Mouse (Mus musculus): ENCODE results near the gene Itpka. TPM values are rescaled to one million over a fixed set of nuclear protein-coding genes. Genes with fewer than 3 reads are reported as not detected.
A peak's percentile ranks its signal among the peaks of the same experiment; 100 is the strongest.

Gene Itpka
- polyA plus RNA-seq, 1 experiment from 2014 or later, result 2.1 TPM

GRCm38 (mm10) chr2:119742461-119743175 is 481 bp downstream of the Itpka start:
- peak overlapping the region; percentile 62 to 64 for H3K4me3 ChIP-seq (ENCODE audit: control insufficient read depth in 1 of 2, insufficient read depth in 1 of 2, low read depth in 1 of 2, low read length in 2 of 2)
- no peak for ATAC-seq (ENCODE audit: insufficient number of reproducible peaks, insufficient read depth, low FRiP score, low read depth)
- peak overlapping the region; percentile 83 for H3K9ac ChIP-seq (ENCODE audit: low read length)
- under 1% methylated on average over 54 of the region's 70 CpGs for WGBS
- 0 out of 4 replicates have a peak overlapping the region, but pooled peaks of 1 of the 2 experiments have one; percentile 14 for H3K27ac ChIP-seq (replicated peaks in 1 of 2; ENCODE audit: control insufficient read depth in 1 of 2, insufficient read depth in 1 of 2, low read depth in 2 of 2, low read length in 2 of 2)
- H3K36me3 ChIP-seq (ENCODE audit: control insufficient read depth, insufficient read depth, low read length), result no peaks in the 10 kb centered on the region
- peaks cover 21 to 31% of the 10 kb centered on the region in 2 experiments; a peak in 3 of 4 replicates for H3K4me1 ChIP-seq (ENCODE audit: control insufficient read depth in 2 of 2, insufficient read depth in 2 of 2, low read length in 2 of 2)
- peak overlapping the region; percentile 100 for H3K4me2 ChIP-seq (ENCODE audit: low read length)
- no peaks in the 10 kb centered on the region for H3K9me3 ChIP-seq (ENCODE audit: control insufficient read depth, low read length)
- peaks cover 16% of the 10 kb centered on the region for H3K27me3 ChIP-seq (ENCODE audit: control insufficient read depth, insufficient read depth, low read length)

- H3K4me3 ChIP-seq (ENCODE audit: control insufficient read depth in 1 of 2, insufficient read depth in 1 of 2, low read depth in 1 of 2, low read length in 2 of 2), result peak overlapping the region; percentile 62 to 64
- no peaks in the 10 kb centered on the region for H3K36me3 ChIP-seq (ENCODE audit: control insufficient read depth, insufficient read depth, low read length)
- H3K9ac ChIP-seq (ENCODE audit: low read length), result peak overlapping the region; percentile 83
- peak overlapping the region; percentile 100 for H3K4me2 ChIP-seq (ENCODE audit: low read length)
- WGBS, result 13% methylated on average over 30 of the region's 31 CpGs
- H3K4me1 ChIP-seq (ENCODE audit: control insufficient read depth in 2 of 2, insufficient read depth in 2 of 2, low read length in 2 of 2), result peaks cover 21 to 31% of the 10 kb centered on the region in 2 experiments; a peak in 3 of 4 replicates
- ATAC-seq (ENCODE audit: insufficient number of reproducible peaks, insufficient read depth, low FRiP score, low read depth), result no peak
- no peaks in the 10 kb centered on the region for H3K9me3 ChIP-seq (ENCODE audit: control insufficient read depth, low read length)
- peaks cover 16% of the 10 kb centered on the region for H3K27me3 ChIP-seq (ENCODE audit: control insufficient read depth, insufficient read depth, low read length)
- no peak overlapping the region for H3K27ac ChIP-seq (replicated peaks in 1 of 2; ENCODE audit: control insufficient read depth in 1 of 2, insufficient read depth in 1 of 2, low read depth in 2 of 2, low read length in 2 of 2)
Observed at GRCm38 (mm10) chr2:119743176-119743807, 1.2 kb downstream of the Itpka start.

- WGBS, result 13% methylated on average over 22 of the region's 22 CpGs
- no peak for ATAC-seq (ENCODE audit: insufficient number of reproducible peaks, insufficient read depth, low FRiP score, low read depth)
Observed at GRCm38 (mm10) chr2:119743808-119744162, 1.6 kb downstream of the Itpka start.

DNA sequence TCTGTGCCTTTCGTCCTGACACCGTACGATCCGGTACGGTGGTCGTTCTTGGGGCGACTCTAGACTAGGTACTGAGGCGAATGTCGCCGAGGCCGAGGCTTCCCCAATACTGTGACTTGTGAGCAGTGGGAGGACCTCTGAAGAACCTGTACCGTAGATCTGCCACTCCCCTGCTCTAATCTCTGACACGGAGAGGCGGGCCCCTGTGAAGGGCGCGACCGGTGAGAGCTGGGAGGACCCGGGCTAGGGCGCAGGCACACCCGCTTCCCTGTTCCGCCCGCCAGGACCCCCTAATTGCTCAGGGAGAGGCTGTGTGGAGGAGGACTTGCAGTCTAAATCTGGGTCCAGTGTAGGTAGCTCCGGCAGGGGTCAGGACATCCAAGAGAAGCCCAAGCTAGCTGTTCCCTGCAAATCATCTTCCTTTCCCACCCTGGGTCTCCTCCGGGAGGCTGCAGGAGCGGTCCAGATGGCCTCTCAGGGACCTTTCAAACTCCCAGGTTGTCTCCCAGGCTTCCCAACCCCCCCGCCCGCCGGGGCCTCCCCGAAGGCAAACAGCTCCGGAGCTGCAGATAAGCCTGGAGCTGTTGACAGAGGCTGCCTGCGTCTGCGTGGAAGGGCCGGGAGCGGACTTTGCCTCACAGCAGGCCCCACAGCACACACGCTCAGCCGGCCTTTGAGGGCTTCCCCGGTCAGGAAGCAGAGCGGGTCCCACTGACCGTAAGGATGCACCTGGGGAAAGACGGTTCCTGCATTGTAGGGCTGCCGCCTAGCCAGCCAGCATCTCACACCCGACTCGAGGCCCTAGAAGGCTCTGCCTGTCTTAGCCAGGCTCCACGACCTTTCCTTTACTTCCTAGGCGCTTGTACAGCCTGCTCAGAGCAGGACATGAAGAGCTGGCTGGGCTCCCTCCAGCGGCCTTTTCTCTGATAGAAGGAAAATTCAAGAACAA is 2.3 kb downstream of the Itpka start:
- ATAC-seq (ENCODE audit: insufficient number of reproducible peaks, insufficient read depth, low FRiP score, low read depth), result peak; percentile 25; the same call in 1 of the 2 replicates
- H3K4me2 ChIP-seq (ENCODE audit: low read length), result peak overlapping the region; percentile 100
- peaks cover 21 to 31% of the 10 kb centered on the region in 2 experiments; a peak in 3 of 4 replicates for H3K4me1 ChIP-seq (ENCODE audit: control insufficient read depth in 2 of 2, insufficient read depth in 2 of 2, low read length in 2 of 2)
- H3K9ac ChIP-seq (ENCODE audit: low read length), result peak overlapping the region; percentile 56
- H3K4me3 ChIP-seq (ENCODE audit: control insufficient read depth in 1 of 2, insufficient read depth in 1 of 2, low read depth in 1 of 2, low read length in 2 of 2), result peak overlapping the region; percentile 26 to 34
- no peaks in the 10 kb centered on the region for H3K36me3 ChIP-seq (ENCODE audit: control insufficient read depth, insufficient read depth, low read length)
- peaks cover 20% of the 10 kb centered on the region for H3K27me3 ChIP-seq (ENCODE audit: control insufficient read depth, insufficient read depth, low read length)
- WGBS, result 3% methylated on average over 44 of the region's 46 CpGs
- peak overlapping the region; percentile 24 to 26; a peak in 2 of 4 replicates for H3K27ac ChIP-seq (replicated peaks in 1 of 2; ENCODE audit: control insufficient read depth in 1 of 2, insufficient read depth in 1 of 2, low read depth in 2 of 2, low read length in 2 of 2)
- H3K9me3 ChIP-seq (ENCODE audit: control insufficient read depth, low read length), result no peaks in the 10 kb centered on the region

More at GRCm38 (mm10) chr2:119743808-119744162, 1.6 kb downstream of the Itpka start:
- peaks cover 21 to 31% of the 10 kb centered on the region in 2 experiments; a peak in 3 of 4 replicates for H3K4me1 ChIP-seq (ENCODE audit: control insufficient read depth in 2 of 2, insufficient read depth in 2 of 2, low read length in 2 of 2)
- H3K4me2 ChIP-seq (ENCODE audit: low read length), result peak overlapping the region; percentile 100
- H3K9ac ChIP-seq (ENCODE audit: low read length), result peak overlapping the region; percentile 56; the same call in 1 of the 2 replicates
- H3K9me3 ChIP-seq (ENCODE audit: control insufficient read depth, low read length), result no peaks in the 10 kb centered on the region
- peaks cover 16% of the 10 kb centered on the region for H3K27me3 ChIP-seq (ENCODE audit: control insufficient read depth, insufficient read depth, low read length)
- no peak overlapping the region for H3K27ac ChIP-seq (replicated peaks in 1 of 2; ENCODE audit: control insufficient read depth in 1 of 2, insufficient read depth in 1 of 2, low read depth in 2 of 2, low read length in 2 of 2)
- H3K36me3 ChIP-seq (ENCODE audit: control insufficient read depth, insufficient read depth, low read length), result no peaks in the 10 kb centered on the region
- H3K4me3 ChIP-seq (ENCODE audit: control insufficient read depth in 1 of 2, insufficient read depth in 1 of 2, low read depth in 1 of 2, low read length in 2 of 2), result peak overlapping the region; percentile 26 to 34

- WGBS, result 7% methylated on average over 1 of the region's 1 CpGs
- H3K4me1 ChIP-seq (ENCODE audit: control insufficient read depth in 2 of 2, insufficient read depth in 2 of 2, low read length in 2 of 2), result peaks cover 21 to 31% of the 10 kb centered on the region in 2 experiments; a peak in 3 of 4 replicates
- H3K4me2 ChIP-seq (ENCODE audit: low read length), result peak overlapping the region; percentile 100
- peak overlapping the region in 1 of 2 experiments; percentile 26; a peak in 1 of 4 replicates for H3K27ac ChIP-seq (replicated peaks in 1 of 2; ENCODE audit: control insufficient read depth in 1 of 2, insufficient read depth in 1 of 2, low read depth in 2 of 2, low read length in 2 of 2)
- no peaks in the 10 kb centered on the region for H3K9me3 ChIP-seq (ENCODE audit: control insufficient read depth, low read length)
- H3K9ac ChIP-seq (ENCODE audit: low read length), result 0 out of 2 replicates have a peak overlapping the region, but pooled peaks have one; percentile 56
- H3K27me3 ChIP-seq (ENCODE audit: control insufficient read depth, insufficient read depth, low read length), result peaks cover 26% of the 10 kb centered on the region
- ATAC-seq (ENCODE audit: insufficient number of reproducible peaks, insufficient read depth, low FRiP score, low read depth), result no peak
- H3K4me3 ChIP-seq (ENCODE audit: control insufficient read depth in 1 of 2, insufficient read depth in 1 of 2, low read depth in 1 of 2, low read length in 2 of 2), result no peak overlapping the region
- H3K36me3 ChIP-seq (ENCODE audit: control insufficient read depth, insufficient read depth, low read length), result no peaks in the 10 kb centered on the region
Observed at GRCm38 (mm10) chr2:119745281-119745680, 3.1 kb downstream of the Itpka start.

GRCm38 (mm10) chr2:119747554-119747953 is 5.4 kb downstream of the Itpka start:
- WGBS, result 75% methylated on average over 7 of the region's 7 CpGs
- Histone ChIP-seq H3K36me3 (ENCODE audit: control insufficient read depth, insufficient read depth, low read length) (no peaks in the 10 kb centered on the region), H3K4me3 (ENCODE audit: control insufficient read depth in 1 of 2, insufficient read depth in 1 of 2, low read depth in 1 of 2, low read length in 2 of 2) (no peak overlapping the region), H3K27me3 (ENCODE audit: control insufficient read depth, insufficient read depth, low read length) (peaks cover 47% of the 10 kb centered on the region), H3K9ac (ENCODE audit: low read length) (no peak overlapping the region), H3K4me2 (ENCODE audit: low read length) (no peak overlapping the region), H3K4me1 (ENCODE audit: control insufficient read depth in 2 of 2, insufficient read depth in 2 of 2, low read length in 2 of 2) (peaks cover 14 to 24% of the 10 kb centered on the region in 2 experiments; a peak in 3 of 4 replicates), H3K27ac (replicated peaks in 1 of 2; ENCODE audit: control insufficient read depth in 1 of 2, insufficient read depth in 1 of 2, low read depth in 2 of 2, low read length in 2 of 2) (no peak overlapping the region), H3K9me3 (ENCODE audit: control insufficient read depth, low read length) (no peaks in the 10 kb centered on the region)
- no peak for ATAC-seq (ENCODE audit: insufficient number of reproducible peaks, insufficient read depth, low FRiP score, low read depth)

DNA sequence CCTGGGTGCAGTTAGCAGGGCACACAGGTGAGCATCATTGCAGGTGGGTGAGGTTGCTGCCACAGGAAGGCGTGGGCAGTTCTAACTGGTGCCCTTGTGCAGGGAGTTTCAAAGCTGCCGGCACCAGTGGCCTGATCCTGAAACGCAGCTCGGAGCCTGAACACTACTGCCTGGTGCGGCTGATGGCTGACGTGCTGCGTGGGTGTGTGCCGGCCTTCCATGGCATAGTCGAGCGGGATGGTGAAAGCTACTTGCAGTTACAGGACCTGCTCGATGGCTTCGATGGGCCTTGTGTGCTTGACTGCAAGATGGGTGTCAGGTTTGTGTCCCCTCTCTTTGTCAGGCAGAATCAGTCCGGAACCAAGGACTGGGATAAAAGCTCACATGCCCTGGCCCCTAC is 7.1 kb downstream of the Itpka start:
- no peak overlapping the region for H3K27ac ChIP-seq (replicated peaks in 1 of 2; ENCODE audit: control insufficient read depth in 1 of 2, insufficient read depth in 1 of 2, low read depth in 2 of 2, low read length in 2 of 2)
- H3K4me2 ChIP-seq (ENCODE audit: low read length), result no peak overlapping the region
- H3K4me1 ChIP-seq (ENCODE audit: control insufficient read depth in 2 of 2, insufficient read depth in 2 of 2, low read length in 2 of 2), result peaks cover 5 to 10% of the 10 kb centered on the region in 2 experiments; a peak in 3 of 4 replicates
- 64% methylated on average over 13 of the region's 13 CpGs for WGBS
- no peaks in the 10 kb centered on the region for H3K36me3 ChIP-seq (ENCODE audit: control insufficient read depth, insufficient read depth, low read length)
- ATAC-seq (ENCODE audit: insufficient number of reproducible peaks, insufficient read depth, low FRiP score, low read depth), result no peak
- no peak overlapping the region for H3K4me3 ChIP-seq (ENCODE audit: control insufficient read depth in 1 of 2, insufficient read depth in 1 of 2, low read depth in 1 of 2, low read length in 2 of 2)
- H3K9ac ChIP-seq (ENCODE audit: low read length), result no peak overlapping the region
- H3K27me3 ChIP-seq (ENCODE audit: control insufficient read depth, insufficient read depth, low read length), result peaks cover 38% of the 10 kb centered on the region
- no peaks in the 10 kb centered on the region for H3K9me3 ChIP-seq (ENCODE audit: control insufficient read depth, low read length)
